Comparison of ENCODE assay signal across 16 mouse cellular contexts in genomic region chr13:93827745-93828144, GRCm38 (mm10).
"Had no signal": no experiment of that assay in that cellular context is flagged by ENCODE, and none has a peak within 500 bp of the region (broad histone marks: within the 10 kb centered on the region; RNA-seq: fewer than 3 reads in every experiment).

No protein-coding gene starts in this region.

- ATAC-seq: liver, postnatal 0 days had no signal

- H3K4me1 ChIP-seq: liver, embryonic 13.5 days; liver, embryonic 15.5 days; midbrain, embryonic 12.5 days; neural tube, embryonic 12.5 days; stomach, embryonic 15.5 days had no signal

- H3K9me3 ChIP-seq: liver, embryonic 13.5 days; liver, embryonic 15.5 days; neural tube, embryonic 12.5 days; stomach, embryonic 15.5 days had no signal

- H3K36me3 ChIP-seq: liver, embryonic 13.5 days; liver, embryonic 15.5 days; midbrain, embryonic 12.5 days; neural tube, embryonic 12.5 days; stomach, embryonic 15.5 days had no signal

- H3K4me3 ChIP-seq: liver, embryonic 13.5 days; liver, embryonic 15.5 days; megakaryocyte, embryonic 14.5 days; midbrain, embryonic 12.5 days; neural tube, embryonic 12.5 days; stomach, embryonic 15.5 days had no signal

- DNase-seq: liver, embryonic 13.5 days; liver, postnatal 0 days; lung, embryonic 14.5 days; lung, postnatal 14 days; midbrain, embryonic 14.5 days; right cerebral cortex, postnatal 14 days; thymus, adult 2 months; thymus, postnatal 25 days; thymus, postnatal 4 days had no signal

- H3K9ac ChIP-seq: liver, embryonic 13.5 days; liver, embryonic 15.5 days; liver, postnatal 0 days; lung, embryonic 14.5 days; midbrain, embryonic 12.5 days; neural tube, embryonic 12.5 days; stomach, embryonic 15.5 days had no signal

- H3K4me2 ChIP-seq: liver, embryonic 13.5 days; liver, embryonic 15.5 days; lung, embryonic 14.5 days; midbrain, embryonic 12.5 days; neural tube, embryonic 12.5 days; stomach, embryonic 15.5 days had no signal

- H3K27me3 ChIP-seq: liver, embryonic 13.5 days; liver, embryonic 15.5 days; midbrain, embryonic 12.5 days; neural tube, embryonic 12.5 days; stomach, embryonic 15.5 days had no signal

- H3K27ac ChIP-seq: liver, embryonic 13.5 days; liver, embryonic 15.5 days; macrophage; midbrain, embryonic 12.5 days; neural tube, embryonic 12.5 days; stomach, embryonic 15.5 days; stomach, postnatal 0 days had no signal
